Comparison of ENCODE assay signal across 8 mouse cellular contexts in genomic region chr4:81251934-81252333, GRCm38 (mm10).
DNase-seq lines count a peak whose midpoint lies in the region; ATAC-seq and TF ChIP-seq lines count a peak whose summit lies in the region.

No protein-coding gene starts in this region.

- H3K27ac ChIP-seq in stomach, postnatal 0 days (replicated peaks), result no peak overlapping the region

- no peak overlapping the region for H3K9ac ChIP-seq in stomach, postnatal 0 days (ENCODE audit: low read length)

- no peak overlapping the region for H3K4me3 ChIP-seq in stomach, postnatal 0 days (ENCODE audit: low read depth, low read length)

- WGBS in stomach, postnatal 0 days, result 10% methylated on average over 5 of the region's 5 CpGs

- no peaks in the 10 kb centered on the region for H3K4me1 ChIP-seq in stomach, postnatal 0 days (replicated peaks; ENCODE audit: control insufficient read depth, insufficient read depth)

- peak; percentile 87 for TF ChIP-seq CTCF in stomach, postnatal 0 days (IDR thresholded peaks at IDR 0.05; ENCODE audit: low read depth)

- no peaks in the 10 kb centered on the region for H3K27me3 ChIP-seq in stomach, postnatal 0 days (ENCODE audit: control insufficient read depth, insufficient read depth, low read length)

- no peaks in the 10 kb centered on the region for H3K9me3 ChIP-seq in stomach, postnatal 0 days (ENCODE audit: control insufficient read depth, low read length)

- no peaks in the 10 kb centered on the region for H3K36me3 ChIP-seq in stomach, postnatal 0 days (ENCODE audit: control insufficient read depth, insufficient read depth, low read length)

- TF ChIP-seq EP300 in stomach, postnatal 0 days (optimal IDR thresholded peaks at IDR 0.05), result no peak

- peak; percentile 6 for DNase-seq in cerebellum, adult 11 months
- DNase-seq in cerebellum, adult 11-12 months, result no peak
- DNase-seq in MN1 (ENCODE audit: low spot score), result peak; percentile 38
- peak; percentile 37 to 50 for DNase-seq in cerebellum, postnatal 36 days
- DNase-seq in layer of hippocampus, postnatal 10 days (ENCODE audit: low spot score in 2 of 2), result peak; percentile 69 to 71
- DNase-seq in stomach, postnatal 0 days (ENCODE audit: low spot score), result peak; percentile 46

- H3K4me2 ChIP-seq in stomach, postnatal 0 days (replicated peaks; ENCODE audit: low read depth), result no peak overlapping the region

- ATAC-seq in granulocyte monocyte progenitor cell, adult 5-6 weeks (replicated peaks; ENCODE audit: poor library complexity, severe bottlenecking), result peak; percentile 53; the same call in 1 of the 2 replicates
- ATAC-seq in megakaryocyte progenitor cell, adult 5-6 weeks (replicated peaks; ENCODE audit: poor library complexity), result peak; percentile 68
- ATAC-seq in stomach, postnatal 0 days (ENCODE audit: low FRiP score, low TSS enrichment), result no peak
